Mouse (Mus musculus): ENCODE results near the gene Pigw.

GRCm38 (mm10) chr11:84827901-84828503, 52.1 kb downstream of the Pigw start:
- TF ChIP-seq POLR2A (IDR thresholded peaks at IDR 0.05; ENCODE audit: insufficient read depth, low read depth, low read length) (no peak), CTCF (IDR thresholded peaks at IDR 0.05) (no peak), EP300 (IDR thresholded peaks at IDR 0.05; ENCODE audit: insufficient read depth, low read depth, low read length) (no peak)
